Mouse (Mus musculus) kidney, postnatal 0 days (tissue): ENCODE measurements around the gene Pla2g3. TPM values are rescaled to one million over a fixed set of nuclear protein-coding genes. Genes with fewer than 3 reads are reported as not detected.

Source experiments
- ATAC-seq: fragments of 200-750 bp; cut with Nextera tagmentation; replicated peaks from 2 replicates; pipeline ENCODE4 v1.8.0; 2017; ENCODE audit warnings: low read depth, moderate number of reproducible peaks, moderate TSS enrichment, moderate library complexity; ENCODE audit not compliant: low FRiP score
- DNase-seq: peaks from one replicate; pipeline ENCODE4 v3.0.0-alpha.2; 2016; ENCODE audit warnings: low spot score
- H3K27ac ChIP-seq: fragments of 300-500 bp; sonication (generic); 2 replicates; pipeline ENCODE4 v1.5.1; 2014; ENCODE audit warnings: mild to moderate bottlenecking
- H3K27me3 ChIP-seq: fragments of 300-500 bp; sonication (generic); 2 replicates; pipeline ENCODE4 v1.6.1; 2014; ENCODE audit warnings: low read length, mixed read lengths; ENCODE audit not compliant: insufficient read depth
- H3K36me3 ChIP-seq: fragments of 300-500 bp; sonication (generic); 2 replicates; pipeline ENCODE4 v1.6.1; 2014; ENCODE audit warnings: low read length, mixed read lengths; ENCODE audit not compliant: insufficient read depth
- H3K4me1 ChIP-seq: fragments of 300-500 bp; sonication (generic); replicated peaks from 2 replicates; pipeline ENCODE4 v1.6.1; 2014; ENCODE audit warnings: antibody characterized with exemption, low read length, mixed read lengths; ENCODE audit not compliant: insufficient read depth
- H3K4me2 ChIP-seq: fragments of 300-500 bp; sonication (generic); 2 replicates; pipeline ENCODE4 v1.6.1; 2014; ENCODE audit warnings: mild to moderate bottlenecking, low read length, moderate library complexity, mixed read lengths
- H3K4me3 ChIP-seq: fragments of 300-500 bp; sonication (generic); replicated peaks from 2 replicates; pipeline ENCODE4 v1.5.1; 2014; ENCODE audit warnings: low read depth, low read length
- H3K9ac ChIP-seq: fragments of 300-500 bp; sonication (generic); 2 replicates; pipeline ENCODE4 v1.6.1; 2014; ENCODE audit warnings: low read depth, low read length
- H3K9me3 ChIP-seq: fragments of 300-500 bp; sonication (generic); replicated peaks from 2 replicates; pipeline ENCODE4 v1.6.1; 2016; ENCODE audit warnings: low read length, inconsistent platforms, mixed read lengths
- CTCF ChIP-seq: IDR thresholded peaks from 2 replicates; pipeline ENCODE4 v1.5.1; 2016; ENCODE audit warnings: antibody characterized with exemption, low read depth, mild to moderate bottlenecking, moderate library complexity
- WGBS: fragments of 180-500 bp; shearing (Covaris S2); extraction: QIAGEN DNeasy Blood & Tissue Kit; methylation state at CpG from one replicate; pipeline ENCODE4 v1.1.7; 2014; 5-methylcytosine and 5-hydroxymethylcytosine counted together
- polyA plus RNA-seq: library from polyadenylated mRNA; unstranded; fragments of >200 nt; fragmentation: Nextera tagmentation; extraction: Ambion mirVana; gene quantifications from 2 replicates; pipeline ENCODE4 v1.2.1, GENCODE M21; 2015

Pla2g3 gene
- polyA plus RNA-seq, 1 experiment from 2014 or later: 0.25 TPM

DNA sequence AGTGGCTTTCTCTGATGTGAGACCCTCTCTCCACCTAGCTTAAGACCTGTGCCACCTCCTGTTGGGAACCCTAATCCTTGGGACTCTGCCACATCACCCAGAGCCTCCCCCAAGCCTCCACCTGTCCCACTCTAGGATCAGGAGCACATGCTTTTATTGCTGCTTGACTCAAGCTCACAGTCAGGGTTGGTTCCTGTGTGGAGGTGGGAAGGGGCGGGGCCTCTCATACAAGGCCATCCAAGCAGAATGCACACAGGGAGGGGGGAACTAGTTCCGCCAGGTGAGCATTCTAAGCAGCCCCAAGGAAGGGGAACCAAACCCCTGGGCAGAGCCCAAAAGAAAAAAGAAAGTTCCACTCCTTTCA lies 29.0 kb upstream of the Pla2g3 start:
- TF ChIP-seq CTCF: no peak
- no peaks in the 10 kb centered on the region for H3K9me3 ChIP-seq
- no peak overlapping the region for H3K4me2 ChIP-seq
- peak; percentile 63; the same call in 1 of the 2 replicates for ATAC-seq
- H3K4me1 ChIP-seq: no peaks in the 10 kb centered on the region
- 74% methylated on average over 2 of the region's 2 CpGs for WGBS
- H3K27me3 ChIP-seq: no peaks in the 10 kb centered on the region
- 0 out of 2 replicates have a peak overlapping the region, but pooled peaks have one; percentile 47 for H3K27ac ChIP-seq
- no peak overlapping the region for H3K4me3 ChIP-seq
- no peak for DNase-seq
- H3K36me3 ChIP-seq: no peaks in the 10 kb centered on the region
- H3K9ac ChIP-seq: no peak overlapping the region

GRCm38 (mm10) chr11:3462846-3463245 lies 25.2 kb upstream of the Pla2g3 start:
- no peaks in the 10 kb centered on the region for H3K36me3 ChIP-seq
- no peak overlapping the region for H3K9ac ChIP-seq
- no peaks in the 10 kb centered on the region for H3K4me1 ChIP-seq
- H3K9me3 ChIP-seq: no peaks in the 10 kb centered on the region
- no peaks in the 10 kb centered on the region for H3K27me3 ChIP-seq
- WGBS: 100% methylated on average over 1 of the region's 1 CpGs
- no peak overlapping the region for H3K4me3 ChIP-seq
- ATAC-seq (no peak), DNase-seq (peak; percentile 52)
- H3K27ac ChIP-seq: no peak overlapping the region; the same call in 1 of the 2 replicates
- no peak for TF ChIP-seq CTCF
- no peak overlapping the region for H3K4me2 ChIP-seq

DNA sequence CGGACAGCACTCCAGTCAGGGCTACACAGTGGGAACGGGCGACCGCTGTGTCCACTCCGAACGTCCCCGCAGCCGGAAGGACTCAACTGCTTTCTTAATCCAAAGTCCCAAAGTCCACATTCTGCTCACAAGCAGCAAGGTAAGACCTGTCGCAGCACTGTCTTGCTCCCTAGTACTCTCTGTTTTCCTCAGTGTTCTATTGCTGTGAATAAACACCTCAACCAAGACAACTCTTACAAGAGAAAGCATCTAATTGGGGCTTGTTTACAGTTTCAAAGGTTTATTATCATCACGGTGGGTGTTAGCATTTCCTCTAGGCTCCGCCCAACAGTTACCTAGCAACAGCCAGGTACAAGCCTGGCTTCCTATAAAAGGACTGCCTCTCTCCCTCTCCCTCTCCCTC lies 16.6 kb upstream of the Pla2g3 start:
- Histone ChIP-seq H3K9me3 (no peaks in the 10 kb centered on the region), H3K27me3 (no peaks in the 10 kb centered on the region), H3K9ac (no peak overlapping the region), H3K27ac (0 out of 2 replicates have a peak overlapping the region, but pooled peaks have one; percentile 4), H3K4me2 (no peak overlapping the region), H3K36me3 (no peaks in the 10 kb centered on the region), H3K4me1 (no peaks in the 10 kb centered on the region), H3K4me3 (no peak overlapping the region)
- DNase-seq (peak; percentile 25), ATAC-seq (peak; percentile 89)
- WGBS: 31% methylated on average over 11 of the region's 11 CpGs
- TF ChIP-seq CTCF: no peak

DNA sequence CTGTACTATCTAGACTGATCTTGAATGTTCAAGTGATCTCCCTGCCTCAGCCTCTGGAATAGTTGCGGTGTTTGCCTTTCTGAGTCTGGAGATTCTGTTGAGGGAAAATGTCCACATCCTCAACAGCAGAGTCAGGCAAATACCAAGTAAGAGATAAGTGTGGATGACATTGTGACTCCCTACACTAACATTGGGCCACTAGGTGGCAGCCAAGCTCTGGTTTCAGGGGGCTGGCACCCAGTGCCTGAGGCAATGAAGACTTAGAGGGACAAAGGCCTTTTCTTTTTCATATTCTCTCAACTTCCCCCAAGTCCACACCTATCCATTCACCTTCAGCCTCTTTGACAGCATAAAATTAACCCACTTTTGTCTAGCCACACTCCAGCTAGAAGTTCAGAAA lies 15.6 kb upstream of the Pla2g3 start:
- WGBS: 38% methylated on average over 1 of the region's 1 CpGs
- DNase-seq (peak; percentile 90), ATAC-seq (peak; percentile 62; the same call in 1 of the 2 replicates)
- no peaks in the 10 kb centered on the region for H3K36me3 ChIP-seq
- H3K9me3 ChIP-seq: no peaks in the 10 kb centered on the region
- H3K4me3 ChIP-seq: no peak overlapping the region
- no peaks in the 10 kb centered on the region for H3K27me3 ChIP-seq
- peak; percentile 95 for TF ChIP-seq CTCF
- no peaks in the 10 kb centered on the region for H3K4me1 ChIP-seq
- no peak overlapping the region for H3K27ac ChIP-seq
- H3K9ac ChIP-seq: no peak overlapping the region
- no peak overlapping the region for H3K4me2 ChIP-seq

- Histone ChIP-seq H3K27me3 (no peaks in the 10 kb centered on the region), H3K4me2 (no peak overlapping the region), H3K9ac (no peak overlapping the region), H3K9me3 (no peaks in the 10 kb centered on the region), H3K27ac (no peak overlapping the region), H3K4me1 (no peaks in the 10 kb centered on the region), H3K36me3 (no peaks in the 10 kb centered on the region), H3K4me3 (no peak overlapping the region)
- ATAC-seq (no peak), DNase-seq (no peak)
- peak; percentile 65 for TF ChIP-seq CTCF
- WGBS: 85% methylated on average over 7 of the region's 7 CpGs
Observed at GRCm38 (mm10) chr11:3474480-3475115, 13.5 kb upstream of the Pla2g3 start.

- Histone ChIP-seq H3K4me2 (no peak overlapping the region), H3K4me3 (no peak overlapping the region), H3K9ac (no peak overlapping the region), H3K27ac (no peak overlapping the region), H3K36me3 (no peaks in the 10 kb centered on the region), H3K27me3 (no peaks in the 10 kb centered on the region), H3K9me3 (no peaks in the 10 kb centered on the region), H3K4me1 (no peaks in the 10 kb centered on the region)
- ATAC-seq (no peak), DNase-seq (no peak)
- TF ChIP-seq CTCF: no peak
Observed at GRCm38 (mm10) chr11:3475489-3475888, 12.6 kb upstream of the Pla2g3 start.

DNA sequence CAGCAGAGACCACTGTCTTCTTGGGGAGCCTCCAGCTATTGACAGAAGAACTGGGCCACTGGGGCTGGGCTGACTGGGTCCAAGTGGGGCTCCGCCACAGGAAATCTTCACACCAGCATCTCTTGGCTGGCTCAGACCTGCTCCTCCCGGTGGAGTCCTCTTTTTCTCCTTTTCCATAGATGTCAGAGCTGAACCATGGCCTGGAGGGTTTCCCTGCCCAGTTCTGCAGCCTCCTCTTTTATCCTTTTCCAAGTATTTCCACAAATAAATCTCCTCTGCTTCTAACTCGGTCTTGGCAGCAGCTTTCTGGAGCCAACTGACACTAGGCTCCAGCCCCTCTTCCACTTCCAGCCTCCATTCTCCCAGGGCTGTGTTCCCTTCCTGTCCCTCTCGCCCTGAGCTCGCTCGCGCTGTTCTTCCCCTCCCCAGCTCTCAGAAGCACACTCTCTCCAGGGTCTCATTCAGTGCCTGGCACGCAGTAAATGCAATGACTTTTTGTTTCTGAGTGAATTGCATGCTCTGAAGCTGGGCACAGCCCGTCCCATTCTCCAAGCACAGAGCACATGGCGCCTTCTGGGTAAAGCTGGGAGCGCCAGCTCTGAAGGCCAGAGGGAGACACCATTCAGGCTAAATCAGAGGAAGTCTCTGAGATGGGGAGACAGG lies 4.0 kb upstream of the Pla2g3 start:
- no peak for DNase-seq

More for the DNA sequence above, 4.0 kb upstream of the Pla2g3 start:
- no peaks in the 10 kb centered on the region for H3K36me3 ChIP-seq
- H3K27ac ChIP-seq: no peak overlapping the region
- no peaks in the 10 kb centered on the region for H3K27me3 ChIP-seq
- no peak overlapping the region for H3K9ac ChIP-seq
- no peak overlapping the region for H3K4me2 ChIP-seq
- TF ChIP-seq CTCF: no peak
- no peak overlapping the region for H3K4me3 ChIP-seq
- H3K4me1 ChIP-seq: no peaks in the 10 kb centered on the region
- no peak for ATAC-seq
- H3K9me3 ChIP-seq: no peaks in the 10 kb centered on the region
- WGBS: 55% methylated on average over 11 of the region's 11 CpGs
